Mouse (Mus musculus) hindbrain, embryonic 12.5 days (tissue): ENCODE data around the gene Hoxb7. TPM values are rescaled to one million over a fixed set of nuclear protein-coding genes. Genes with fewer than 3 reads are reported as not detected.

Source experiments
- microRNA counts: library from miRNA; unstranded; fragments of <30 nt; microRNA quantifications from one replicate; lab custom pipeline; 2017
- microRNA-seq: library from miRNA; unstranded; fragments of <30 nt; microRNA quantifications from one replicate; pipeline ENCODE4, GENCODE M21; 2017
- polyA plus RNA-seq: library from polyadenylated mRNA; unstranded; fragments of >200 nt; fragmentation: Nextera tagmentation; extraction: Ambion mirVana; gene quantifications from 2 replicates; pipeline ENCODE4 v1.2.1, GENCODE M21; 2016

Gene Hoxb7
- polyA plus RNA-seq, 1 experiment from 2014 or later = 11.0 TPM

MicroRNAs within 50 kb of the gene (microRNA counts, 519-probe panel; counts per million panel counts)
- 4,938 counts per million, percentile 91 among the panel's probes with 10 or more counts for microRNA mmu-miR-10a (lab: Ali Mortazavi, UCI)
- microRNA mmu-miR-196a (lab: Ali Mortazavi, UCI) = 470 counts per million, percentile 58 among the panel's probes with 10 or more counts

Small RNA genes lying within 50 kb of the gene (microRNA-seq; reads per million reads assigned to microRNA genes)
- gene Mir10a (27,691 reads per million, percentile 98 among the genes with 10 or more reads in this experiment), gene Mir196a-1 (not detected)

Other genes starting within 250 kb of the Hoxb7 start
- gene Ube2z, start 221.2 kb upstream of the Hoxb7 start, polyA plus RNA-seq = 40.7 and 43.4 TPM in 2 replicates
- 377 and 424 TPM in 2 replicates for gene Atp5g1, start 211.0 kb upstream of the Hoxb7 start, polyA plus RNA-seq
- gene Calcoco2, start 174.7 kb upstream of the Hoxb7 start, polyA plus RNA-seq = 0.15 TPM in 1 of 2 replicates, not detected in the other
- gene Ttll6, start 152.8 kb upstream of the Hoxb7 start, polyA plus RNA-seq = 0.13 and 0.15 TPM in 2 replicates
- not detected in 2 replicates for gene Hoxb13, start 92.3 kb upstream of the Hoxb7 start, polyA plus RNA-seq
- 0.36 and 0.46 TPM in 2 replicates for gene Hoxb9, start 15.2 kb upstream of the Hoxb7 start, polyA plus RNA-seq
- gene Hoxb8, start 4.7 kb upstream of the Hoxb7 start, polyA plus RNA-seq = 4.4 and 8.1 TPM in 2 replicates
- gene Hoxb6, start 5.9 kb downstream of the Hoxb7 start, polyA plus RNA-seq = 60.0 and 64.5 TPM in 2 replicates
- 74.3 and 126 TPM in 2 replicates for gene Hoxb5, start 16.7 kb downstream of the Hoxb7 start, polyA plus RNA-seq
- gene Hoxb4, start 31.6 kb downstream of the Hoxb7 start, polyA plus RNA-seq = 7.7 and 8.1 TPM in 2 replicates
- 15.3 and 19.3 TPM in 2 replicates for gene Hoxb3, start 36.7 kb downstream of the Hoxb7 start, polyA plus RNA-seq
- gene Hoxb2, start 63.9 kb downstream of the Hoxb7 start, polyA plus RNA-seq = 58.2 and 73.9 TPM in 2 replicates
- 0.82 and 2.2 TPM in 2 replicates for gene Hoxb1, start 79.1 kb downstream of the Hoxb7 start, polyA plus RNA-seq
- gene Skap1, start 178.0 kb downstream of the Hoxb7 start, polyA plus RNA-seq = 1.4 and 2.4 TPM in 2 replicates